Mouse (Mus musculus): ENCODE data around the gene Vps37b. TPM values are rescaled to one million over a fixed set of nuclear protein-coding genes. Genes with fewer than 3 reads are reported as not detected.

Gene Vps37b
- polyA plus RNA-seq, 1 experiment from 2014 or later, result 78.6 TPM

- H3K27ac ChIP-seq, result no peak overlapping the region
- H3K4me2 ChIP-seq (replicated peaks), result no peak overlapping the region
- peaks cover 33% of the 10 kb centered on the region for H3K27me3 ChIP-seq
- no peak for ATAC-seq (ENCODE audit: low FRiP score)
- no peaks in the 10 kb centered on the region for H3K9me3 ChIP-seq (replicated peaks)
- WGBS, result 82% methylated on average over 9 of the region's 9 CpGs
- no peak overlapping the region for H3K9ac ChIP-seq
- H3K36me3 ChIP-seq, result no peaks in the 10 kb centered on the region
- H3K4me3 ChIP-seq, result no peak overlapping the region
- H3K4me1 ChIP-seq, result peaks cover 17% of the 10 kb centered on the region; the same call in 1 of the 2 replicates
These were observed 51.4 kb downstream of the Vps37b start for GRCm38 (mm10) chr5:123980521-123981249.

DNA sequence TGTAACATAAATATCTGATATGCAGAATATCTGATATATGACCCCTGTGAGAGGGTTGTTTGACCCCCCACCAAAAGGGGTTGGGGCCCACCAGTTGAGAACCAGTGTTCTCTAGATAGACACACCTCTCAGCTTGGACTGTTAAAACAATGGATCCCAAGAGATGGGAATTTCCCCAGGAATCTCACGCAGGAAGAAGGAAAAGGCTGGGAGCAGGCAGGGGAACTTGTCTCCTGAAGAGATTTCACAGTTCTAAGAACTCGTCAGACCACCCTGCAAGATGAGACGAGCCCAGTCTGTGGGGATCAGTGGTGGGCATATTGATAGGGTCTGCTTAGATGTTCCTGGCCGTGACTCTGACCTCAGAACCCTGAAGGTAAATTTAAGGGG, 52.1 kb downstream of the Vps37b start:
- Histone ChIP-seq H3K9me3 (replicated peaks) (no peaks in the 10 kb centered on the region), H3K9ac (no peak overlapping the region), H3K27me3 (peaks cover 34% of the 10 kb centered on the region), H3K36me3 (no peaks in the 10 kb centered on the region), H3K4me1 (peaks cover 24% of the 10 kb centered on the region), H3K27ac (no peak overlapping the region), H3K4me2 (replicated peaks) (no peak overlapping the region), H3K4me3 (no peak overlapping the region)
- 54% methylated on average over 4 of the region's 4 CpGs for WGBS
- ATAC-seq (ENCODE audit: low FRiP score), result no peak

GRCm38 (mm10) chr5:123979221-123979979, 52.7 kb downstream of the Vps37b start:
- no peak overlapping the region for H3K9ac ChIP-seq
- no peak overlapping the region for H3K27ac ChIP-seq
- H3K4me2 ChIP-seq (replicated peaks), result no peak overlapping the region
- peaks cover 30% of the 10 kb centered on the region for H3K4me1 ChIP-seq
- 61% methylated on average over 18 of the region's 18 CpGs for WGBS
- H3K4me3 ChIP-seq, result no peak overlapping the region
- no peaks in the 10 kb centered on the region for H3K9me3 ChIP-seq (replicated peaks)
- H3K36me3 ChIP-seq, result no peaks in the 10 kb centered on the region
- peaks cover 40% of the 10 kb centered on the region for H3K27me3 ChIP-seq
- no peak for ATAC-seq (ENCODE audit: low FRiP score)

GRCm38 (mm10) chr5:123978131-123978530, 53.9 kb downstream of the Vps37b start:
- Histone ChIP-seq H3K9me3 (replicated peaks) (no peaks in the 10 kb centered on the region), H3K9ac (no peak overlapping the region), H3K4me3 (no peak overlapping the region), H3K27me3 (peaks cover 36% of the 10 kb centered on the region), H3K36me3 (no peaks in the 10 kb centered on the region), H3K27ac (no peak overlapping the region), H3K4me2 (replicated peaks) (no peak overlapping the region), H3K4me1 (peaks cover 37% of the 10 kb centered on the region)
- ATAC-seq (ENCODE audit: low FRiP score), result no peak
- 81% methylated on average over 5 of the region's 5 CpGs for WGBS

DNA sequence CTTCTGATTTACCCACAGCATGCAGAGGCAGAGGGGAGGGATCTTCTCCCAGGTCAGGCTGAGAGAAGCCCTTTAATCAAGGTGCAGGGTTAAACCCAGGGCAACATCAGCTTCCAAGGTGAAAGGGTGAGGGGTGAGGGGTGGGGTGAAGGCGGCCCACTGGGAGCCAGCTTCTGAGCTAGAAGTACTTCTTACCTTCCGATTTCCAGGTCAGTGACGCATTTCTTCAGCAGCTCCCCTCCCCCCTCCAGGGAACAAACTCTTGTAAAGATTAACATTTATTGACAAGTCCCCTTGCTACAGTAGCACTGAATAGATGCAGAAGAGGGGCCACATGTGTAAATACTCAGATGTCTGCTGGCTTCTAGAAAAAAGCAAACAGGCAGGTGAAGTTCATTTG, 54.8 kb downstream of the Vps37b start:
- no peak overlapping the region for H3K9ac ChIP-seq
- peaks cover 35% of the 10 kb centered on the region for H3K27me3 ChIP-seq
- H3K27ac ChIP-seq, result no peak overlapping the region
- H3K36me3 ChIP-seq, result no peaks in the 10 kb centered on the region
- no peak overlapping the region for H3K4me3 ChIP-seq
- H3K9me3 ChIP-seq (replicated peaks), result no peaks in the 10 kb centered on the region
- peaks cover 39% of the 10 kb centered on the region for H3K4me1 ChIP-seq
- no peak for ATAC-seq (ENCODE audit: low FRiP score)
- no peak overlapping the region for H3K4me2 ChIP-seq (replicated peaks)
- 47% methylated on average over 3 of the region's 3 CpGs for WGBS

DNA sequence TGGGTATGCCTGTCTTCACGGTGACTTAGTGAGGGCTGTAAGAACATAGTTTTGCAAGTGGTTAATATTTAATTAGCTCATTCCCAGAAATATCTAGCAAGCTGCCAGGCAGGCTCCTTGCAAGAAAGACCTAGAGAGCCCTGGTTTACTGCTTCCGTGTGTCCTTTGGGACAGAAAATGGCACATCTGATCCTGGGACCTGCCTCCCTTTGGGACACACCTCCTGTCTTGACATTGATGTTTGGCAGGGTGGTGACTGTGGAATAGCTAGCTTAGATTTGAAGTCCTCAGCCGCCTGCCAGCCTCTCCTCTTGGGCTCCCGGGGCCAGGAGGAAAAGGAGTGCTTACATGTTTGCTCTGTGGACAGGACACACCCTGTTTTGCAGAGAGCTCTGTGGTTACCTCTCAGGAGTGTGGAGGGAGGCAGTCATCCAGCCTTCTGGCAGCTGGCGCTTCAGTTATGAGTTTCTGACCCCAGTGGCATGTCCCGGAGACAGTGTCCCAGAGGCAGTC, 56.3 kb downstream of the Vps37b start:
- Histone ChIP-seq H3K36me3 (no peaks in the 10 kb centered on the region), H3K9ac (no peak overlapping the region), H3K27me3 (peaks cover 41% of the 10 kb centered on the region), H3K9me3 (replicated peaks) (no peaks in the 10 kb centered on the region), H3K4me3 (no peak overlapping the region), H3K4me1 (peaks cover 39% of the 10 kb centered on the region), H3K27ac (no peak overlapping the region), H3K4me2 (replicated peaks) (0 out of 2 replicates have a peak overlapping the region, but pooled peaks have one; percentile 20)
- 76% methylated on average over 6 of the region's 6 CpGs for WGBS
- no peak for ATAC-seq (ENCODE audit: low FRiP score)

- Histone ChIP-seq H3K4me3 (peak overlapping the region; percentile 79), H3K9ac (peak overlapping the region; percentile 35; the same call in 1 of the 2 replicates), H3K4me2 (replicated peaks) (peak overlapping the region; percentile 92), H3K36me3 (no peaks in the 10 kb centered on the region), H3K27ac (no peak overlapping the region), H3K4me1 (peaks cover 39% of the 10 kb centered on the region), H3K27me3 (peaks cover 44% of the 10 kb centered on the region), H3K9me3 (replicated peaks) (no peaks in the 10 kb centered on the region)
- 29% methylated on average over 11 of the region's 11 CpGs for WGBS
- ATAC-seq (ENCODE audit: low FRiP score), result no peak
These were observed 57.4 kb downstream of the Vps37b start for GRCm38 (mm10) chr5:123974616-123975111.

DNA sequence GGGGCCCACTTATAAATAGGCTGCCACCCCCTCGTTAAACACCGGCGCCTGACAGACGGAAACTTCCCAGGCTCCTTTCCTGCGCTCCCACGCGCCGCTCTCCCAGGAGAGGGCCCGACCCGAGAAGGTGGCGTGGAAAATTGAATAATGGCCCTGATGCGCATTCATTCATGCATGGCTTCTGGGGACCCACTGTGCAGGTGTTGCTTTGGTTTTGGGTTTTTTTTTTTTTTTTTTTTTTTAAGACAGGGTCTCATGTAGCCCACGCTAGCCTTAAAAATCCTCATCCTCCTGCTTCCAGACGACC, 57.9 kb downstream of the Vps37b start:
- H3K4me1 ChIP-seq, result peaks cover 33% of the 10 kb centered on the region
- H3K4me3 ChIP-seq, result peak overlapping the region; percentile 79
- WGBS, result 0% methylated on average over 14 of the region's 14 CpGs
- ATAC-seq (ENCODE audit: low FRiP score), result no peak
- no peaks in the 10 kb centered on the region for H3K36me3 ChIP-seq
- peak overlapping the region; percentile 92 for H3K4me2 ChIP-seq (replicated peaks)
- H3K9ac ChIP-seq, result peak overlapping the region; percentile 84
- H3K27me3 ChIP-seq, result peaks cover 44% of the 10 kb centered on the region
- no peak overlapping the region for H3K27ac ChIP-seq
- no peaks in the 10 kb centered on the region for H3K9me3 ChIP-seq (replicated peaks)

GRCm38 (mm10) chr5:123973299-123974178, 58.5 kb downstream of the Vps37b start, which contains the start of gene Hip1r:
Gene Hip1r, plus strand, starts transcription at chr5:123973628.
- no peaks in the 10 kb centered on the region for H3K36me3 ChIP-seq
- H3K4me2 ChIP-seq (replicated peaks), result peak within 1 kb of the TSS; percentile 92
- peaks cover 32% of the 10 kb centered on the region for H3K4me1 ChIP-seq
- no peaks in the 10 kb centered on the region for H3K9me3 ChIP-seq (replicated peaks)
- ATAC-seq (ENCODE audit: low FRiP score), result peak; percentile 77
- peak within 1 kb of the TSS; percentile 84 for H3K9ac ChIP-seq
- H3K4me3 ChIP-seq, result peak within 1 kb of the TSS; percentile 79
- H3K27ac ChIP-seq, result no peak within 1 kb of the TSS; the same call in 1 of the 2 replicates
- WGBS, result under 1% methylated on average over 97 of the region's 106 CpGs
- H3K27me3 ChIP-seq, result peaks cover 44% of the 10 kb centered on the region

- H3K36me3 ChIP-seq, result no peaks in the 10 kb centered on the region
- H3K27me3 ChIP-seq, result peaks cover 44% of the 10 kb centered on the region
- 57% methylated on average over 6 of the region's 6 CpGs for WGBS
- no peak for ATAC-seq (ENCODE audit: low FRiP score)
- H3K27ac ChIP-seq, result no peak overlapping the region
- H3K4me3 ChIP-seq, result no peak overlapping the region
- H3K9me3 ChIP-seq (replicated peaks), result no peaks in the 10 kb centered on the region
- H3K9ac ChIP-seq, result no peak overlapping the region
- peaks cover 29% of the 10 kb centered on the region for H3K4me1 ChIP-seq
- no peak overlapping the region for H3K4me2 ChIP-seq (replicated peaks)
These were observed 59.6 kb downstream of the Vps37b start for GRCm38 (mm10) chr5:123972453-123972852.

DNA sequence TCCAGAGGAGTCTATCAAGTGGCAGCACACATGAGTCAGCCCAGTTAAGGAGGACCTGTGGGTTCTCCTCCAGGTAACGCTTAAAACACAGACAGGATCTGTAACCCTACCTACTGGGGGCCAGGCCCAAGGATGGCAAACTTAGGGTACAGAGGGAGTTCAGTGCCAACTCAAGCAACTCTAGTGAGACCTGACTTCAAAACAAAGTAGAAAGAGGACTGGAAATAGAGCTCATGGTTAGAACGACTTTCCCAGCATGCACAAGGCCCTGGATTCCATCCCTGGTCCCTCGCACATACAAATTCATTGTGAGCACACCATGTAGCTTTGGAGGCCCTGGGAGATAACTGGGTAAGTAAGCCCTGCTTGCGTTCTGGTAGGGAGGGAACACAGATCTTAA, 61.5 kb downstream of the Vps37b start:
- H3K36me3 ChIP-seq, result no peaks in the 10 kb centered on the region
- H3K9ac ChIP-seq, result no peak overlapping the region
- WGBS, result 88% methylated on average over 4 of the region's 4 CpGs
- no peak overlapping the region for H3K4me3 ChIP-seq
- H3K9me3 ChIP-seq (replicated peaks), result no peaks in the 10 kb centered on the region
- H3K4me1 ChIP-seq, result peaks cover 21% of the 10 kb centered on the region
- no peak overlapping the region for H3K27ac ChIP-seq
- H3K4me2 ChIP-seq (replicated peaks), result no peak overlapping the region
- ATAC-seq (ENCODE audit: low FRiP score), result no peak
- H3K27me3 ChIP-seq, result peaks cover 30% of the 10 kb centered on the region

DNA sequence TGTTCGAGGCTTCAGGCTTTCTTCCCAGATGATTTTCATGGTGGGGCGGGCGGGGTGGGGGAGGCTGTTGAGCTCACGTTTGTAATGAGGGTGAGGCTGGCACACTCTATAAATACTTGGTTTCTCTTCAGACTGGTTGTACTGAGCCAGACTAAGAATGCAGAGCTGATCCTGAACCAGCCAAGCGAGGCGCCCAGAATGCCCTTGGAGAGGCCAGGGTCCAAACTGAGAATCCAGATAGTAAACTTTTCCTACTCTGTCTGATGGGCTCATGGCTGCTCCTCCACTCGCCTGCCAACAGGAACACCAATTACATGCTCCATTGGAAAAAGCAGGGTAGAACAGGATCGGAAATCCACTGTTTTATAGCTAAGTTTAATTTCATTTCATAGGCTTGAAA, 62.9 kb downstream of the Vps37b start:
- peaks cover 8% of the 10 kb centered on the region; the same call in 1 of the 2 replicates for H3K4me1 ChIP-seq
- H3K27me3 ChIP-seq, result peaks cover 18% of the 10 kb centered on the region; the same call in 1 of the 2 replicates
- H3K9me3 ChIP-seq (replicated peaks), result no peaks in the 10 kb centered on the region
- no peak overlapping the region for H3K4me3 ChIP-seq
- no peak for ATAC-seq (ENCODE audit: low FRiP score)
- WGBS, result 67% methylated on average over 8 of the region's 8 CpGs
- H3K27ac ChIP-seq, result no peak overlapping the region
- H3K9ac ChIP-seq, result no peak overlapping the region
- no peaks in the 10 kb centered on the region for H3K36me3 ChIP-seq
- no peak overlapping the region for H3K4me2 ChIP-seq (replicated peaks)
